Mouse (Mus musculus) kidney, embryonic 16.5 days (tissue): ENCODE results near the gene Mtcp1. TPM values are rescaled to one million over a fixed set of nuclear protein-coding genes. Genes with fewer than 3 reads are reported as not detected.

Experiments
- ATAC-seq: fragments of 200-750 bp; cut with Nextera tagmentation; 2 replicates; pipeline ENCODE4 v1.8.0; 2017; ENCODE audit warnings: moderate TSS enrichment; ENCODE audit not compliant: low FRiP score, low TSS enrichment
- H3K27ac ChIP-seq: fragments of 300-500 bp; sonication (generic); 2 replicates; pipeline ENCODE4 v1.5.1; 2014; ENCODE audit warnings: low read length
- H3K27me3 ChIP-seq: fragments of 300-500 bp; sonication (generic); 2 replicates; pipeline ENCODE4 v1.6.1; 2014; ENCODE audit warnings: low read length, control low read depth, mixed read lengths; ENCODE audit not compliant: insufficient read depth
- H3K36me3 ChIP-seq: fragments of 300-500 bp; sonication (generic); 2 replicates; pipeline ENCODE4 v1.6.1; 2014; ENCODE audit warnings: low read length, control low read depth, mixed read lengths; ENCODE audit not compliant: insufficient read depth
- H3K4me1 ChIP-seq: fragments of 300-500 bp; sonication (generic); 2 replicates; pipeline ENCODE4 v1.6.1; 2014; ENCODE audit warnings: low read length, control low read depth, mixed read lengths; ENCODE audit not compliant: insufficient read depth
- H3K4me2 ChIP-seq: fragments of 300-500 bp; sonication (generic); replicated peaks from 2 replicates; pipeline ENCODE4 v1.6.1; 2014; ENCODE audit warnings: low read depth, low read length
- H3K4me3 ChIP-seq: fragments of 300-500 bp; sonication (generic); 2 replicates; pipeline ENCODE4 v1.5.1; 2014; ENCODE audit warnings: mild to moderate bottlenecking, low read length
- H3K9ac ChIP-seq: fragments of 300-500 bp; sonication (generic); replicated peaks from 2 replicates; pipeline ENCODE4 v1.6.1; 2014; ENCODE audit warnings: low read length
- H3K9me3 ChIP-seq: fragments of 300-500 bp; sonication (generic); 2 replicates; pipeline ENCODE4 v1.6.1; 2016; ENCODE audit warnings: low read length, control low read depth
- WGBS: fragments of 180-500 bp; shearing (Covaris S2); extraction: QIAGEN DNeasy Blood & Tissue Kit; methylation state at CpG from one replicate; pipeline ENCODE4 v1.1.7; 2014; 5-methylcytosine and 5-hydroxymethylcytosine counted together
- polyA plus RNA-seq: library from polyadenylated mRNA; unstranded; fragments of >200 nt; fragmentation: Nextera tagmentation; extraction: Ambion mirVana; gene quantifications from 2 replicates; pipeline ENCODE4 v1.2.1, GENCODE M21; 2015

Gene Mtcp1
- 9.3 and 11.9 TPM in 2 replicates for polyA plus RNA-seq

DNA sequence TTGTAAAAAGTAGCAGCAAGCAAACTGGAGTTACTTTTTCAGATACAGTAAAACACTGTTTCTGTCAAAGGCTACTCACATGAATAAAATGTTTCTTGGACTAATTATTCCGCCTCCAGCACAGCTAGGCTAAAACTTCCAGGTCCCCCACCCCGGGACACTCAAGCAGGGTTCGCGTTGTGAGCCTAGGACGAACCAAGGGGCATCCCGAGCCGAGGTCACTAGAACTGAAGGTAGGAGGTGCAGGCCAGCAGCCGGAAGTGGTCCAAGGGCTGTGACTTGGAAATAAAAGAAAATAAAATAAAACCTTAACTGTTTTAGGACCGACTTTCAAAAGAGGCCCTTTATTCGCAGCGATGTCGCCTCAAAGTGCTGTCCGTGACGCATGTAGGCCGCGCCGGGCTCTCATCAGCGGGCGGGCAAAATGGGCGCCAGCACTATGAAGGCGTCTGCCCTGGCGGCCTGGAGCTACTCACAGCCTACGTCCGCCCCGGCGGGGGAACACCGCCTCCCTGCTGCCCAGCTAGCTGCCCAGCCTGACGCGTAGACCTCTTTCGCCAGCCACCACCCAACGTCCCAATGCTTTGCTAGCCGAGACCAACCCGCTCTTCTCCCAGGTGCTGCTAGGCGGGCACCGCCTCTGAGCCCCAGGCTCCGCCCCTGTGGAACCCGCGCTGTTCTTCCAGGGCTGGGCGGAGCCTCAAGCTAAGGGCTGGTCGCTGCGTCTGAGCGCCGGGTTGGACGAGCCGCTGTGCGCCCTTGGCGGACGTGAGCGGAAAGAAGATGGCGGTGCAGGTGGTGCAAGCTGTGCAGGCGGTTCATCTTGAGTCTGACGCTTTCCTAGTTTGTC is at the start of gene Mtcp1, which contains the start of the genes Cmc4 and Brcc3:
Mtcp1 (minus strand) TSS at position 653 of the 850 bp plus-strand sequence.
Cmc4 (minus strand) TSS at position 649 of the 850 bp plus-strand sequence.
Brcc3 (plus strand) TSS at position 693 of the 850 bp plus-strand sequence.
- WGBS, result 19% methylated on average over 52 of the region's 52 CpGs
- H3K27ac ChIP-seq, result peak within 1 kb of the TSS; percentile 93
- no peaks in the 10 kb centered on the region for H3K27me3 ChIP-seq
- H3K4me3 ChIP-seq, result peak within 1 kb of the TSS; percentile 62
- H3K9me3 ChIP-seq, result no peaks in the 10 kb centered on the region
- peak within 1 kb of the TSS; percentile 73 for H3K9ac ChIP-seq
- no peaks in the 10 kb centered on the region for H3K4me1 ChIP-seq
- peak within 1 kb of the TSS; percentile 53 for H3K4me2 ChIP-seq
- no peaks in the 10 kb centered on the region for H3K36me3 ChIP-seq
- ATAC-seq, result peak; percentile 100

DNA sequence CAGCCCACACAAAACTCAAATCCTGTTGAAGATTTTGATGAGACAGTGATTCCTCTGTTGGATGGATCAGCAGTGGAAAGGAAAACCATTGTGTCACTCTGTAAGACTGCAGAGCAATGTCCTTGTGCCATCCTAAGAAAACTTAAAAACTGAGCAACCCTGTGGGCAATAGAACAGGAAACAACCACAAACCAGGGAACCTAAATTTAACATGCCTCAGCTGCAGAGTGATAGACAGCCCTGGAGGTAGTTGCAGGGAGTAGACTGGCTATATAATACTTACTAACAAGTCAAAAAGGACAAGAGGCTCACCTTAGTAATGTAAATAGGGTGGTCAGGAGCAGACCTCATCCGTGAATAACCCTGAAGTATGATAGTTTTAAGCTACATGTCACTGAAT is 38.2 kb upstream of the Mtcp1 start:
- H3K4me3 ChIP-seq, result no peak overlapping the region
- no peak for ATAC-seq
- no peaks in the 10 kb centered on the region for H3K4me1 ChIP-seq
- H3K9ac ChIP-seq, result no peak overlapping the region
- peaks cover 42% of the 10 kb centered on the region for H3K36me3 ChIP-seq
- no peak overlapping the region for H3K27ac ChIP-seq
- WGBS, result 74% methylated on average over 1 of the region's 1 CpGs
- 0 out of 2 replicates have a peak, but pooled peaks cover 2% of the 10 kb centered on the region for H3K9me3 ChIP-seq
- H3K4me2 ChIP-seq, result no peak overlapping the region
- H3K27me3 ChIP-seq, result no peaks in the 10 kb centered on the region

DNA sequence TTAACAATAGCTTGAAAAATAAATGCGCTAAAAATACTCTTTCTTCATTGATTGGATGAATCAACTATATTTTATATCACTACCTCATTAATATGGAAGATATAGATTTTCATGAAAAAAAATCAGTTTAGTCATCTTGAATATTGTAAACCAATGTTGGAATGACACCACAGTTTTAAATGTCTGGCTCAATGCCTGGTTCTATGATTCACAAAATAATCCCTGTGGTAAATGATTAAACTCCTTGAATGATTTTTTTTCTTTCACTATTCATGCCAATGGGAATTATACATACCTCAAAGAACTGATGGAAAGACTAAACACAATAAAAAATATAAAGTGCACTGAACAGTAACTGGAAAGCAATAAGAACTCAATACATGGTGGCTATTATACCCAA is 6.7 kb downstream of the Mtcp1 start:
- H3K27me3 ChIP-seq, result no peaks in the 10 kb centered on the region
- H3K27ac ChIP-seq, result no peak overlapping the region
- H3K4me3 ChIP-seq, result no peak overlapping the region
- no peaks in the 10 kb centered on the region for H3K4me1 ChIP-seq
- no peaks in the 10 kb centered on the region for H3K36me3 ChIP-seq
- no peak overlapping the region for H3K9ac ChIP-seq
- no peak for ATAC-seq
- 74% methylated on average over 1 of the region's 1 CpGs for WGBS
- H3K4me2 ChIP-seq, result no peak overlapping the region
- H3K9me3 ChIP-seq, result no peaks in the 10 kb centered on the region

DNA sequence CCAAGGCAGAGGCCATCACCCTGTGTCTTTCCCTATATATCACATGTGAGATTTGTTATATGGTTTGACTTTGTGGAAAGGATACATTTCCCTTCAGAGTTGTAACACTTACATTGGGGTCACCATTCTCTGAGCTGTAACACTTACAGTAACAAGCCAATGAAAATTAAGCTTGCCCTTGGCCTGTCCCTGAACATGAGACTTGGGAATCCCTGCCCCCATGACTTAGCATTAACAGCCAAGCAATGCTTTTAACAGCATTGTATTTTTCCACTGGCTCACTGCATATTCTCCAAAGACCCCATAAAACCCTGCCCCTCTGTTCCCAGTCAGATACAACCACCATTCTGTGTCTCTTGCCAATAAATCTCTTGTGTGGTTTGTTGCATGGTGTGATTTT is 13.0 kb downstream of the Mtcp1 start:
- Histone ChIP-seq H3K9ac (no peak overlapping the region), H3K9me3 (no peaks in the 10 kb centered on the region), H3K27ac (no peak overlapping the region), H3K36me3 (0 out of 2 replicates have a peak, but pooled peaks cover 6% of the 10 kb centered on the region), H3K4me1 (no peaks in the 10 kb centered on the region), H3K4me3 (no peak overlapping the region), H3K27me3 (no peaks in the 10 kb centered on the region), H3K4me2 (no peak overlapping the region)
- no peak for ATAC-seq

DNA sequence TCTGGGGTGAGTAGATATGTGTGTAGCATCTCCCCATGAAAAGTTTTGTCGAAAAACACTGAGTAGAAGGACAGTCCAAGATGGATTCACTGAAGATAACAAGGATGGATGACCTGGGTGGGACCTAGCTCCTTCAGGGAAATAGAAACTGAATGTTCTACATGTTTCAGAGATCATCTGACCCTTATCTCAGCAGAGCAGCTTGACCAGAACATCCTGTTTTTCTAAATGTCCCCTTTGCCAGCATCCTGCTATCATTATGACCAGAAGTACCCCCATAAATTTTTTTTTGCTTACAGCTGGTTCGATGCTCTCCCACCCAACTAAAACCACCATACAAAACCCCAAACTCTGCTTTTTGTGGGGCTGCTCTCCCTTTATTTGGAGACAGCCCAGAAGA is 13.7 kb downstream of the Mtcp1 start:
- H3K9me3 ChIP-seq, result no peaks in the 10 kb centered on the region
- no peak overlapping the region for H3K9ac ChIP-seq
- no peak for ATAC-seq
- no peak overlapping the region for H3K4me3 ChIP-seq
- H3K36me3 ChIP-seq, result 0 out of 2 replicates have a peak, but pooled peaks cover 6% of the 10 kb centered on the region
- H3K4me1 ChIP-seq, result no peaks in the 10 kb centered on the region
- H3K27ac ChIP-seq, result no peak overlapping the region
- no peaks in the 10 kb centered on the region for H3K27me3 ChIP-seq
- no peak overlapping the region for H3K4me2 ChIP-seq
- WGBS, result 75% methylated on average over 2 of the region's 2 CpGs

DNA sequence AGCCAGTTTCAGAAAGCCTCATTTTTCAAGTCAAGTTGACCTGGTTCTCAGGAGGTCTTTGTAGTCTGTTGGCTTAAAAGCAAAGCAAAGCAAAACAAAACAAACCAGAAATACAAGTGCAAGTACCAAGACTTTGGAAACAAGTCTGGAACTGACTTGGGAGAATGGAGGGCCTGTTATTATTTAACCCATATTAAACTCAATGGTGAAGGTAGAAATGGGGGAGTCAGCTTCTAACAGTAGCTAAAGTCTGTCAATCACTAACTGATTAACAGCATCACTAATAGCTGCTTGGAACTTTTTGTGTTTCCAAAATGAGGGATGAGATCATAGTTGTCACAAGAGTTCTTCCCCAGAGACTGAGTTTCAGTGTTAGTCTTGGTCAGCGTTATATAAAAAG is 16.9 kb downstream of the Mtcp1 start:
- Histone ChIP-seq H3K36me3 (0 out of 2 replicates have a peak, but pooled peaks cover 6% of the 10 kb centered on the region), H3K27me3 (no peaks in the 10 kb centered on the region), H3K4me3 (no peak overlapping the region), H3K9me3 (no peaks in the 10 kb centered on the region), H3K27ac (no peak overlapping the region), H3K4me1 (no peaks in the 10 kb centered on the region), H3K4me2 (no peak overlapping the region), H3K9ac (no peak overlapping the region)
- 69% methylated on average over 1 of the region's 1 CpGs for WGBS
- no peak for ATAC-seq

DNA sequence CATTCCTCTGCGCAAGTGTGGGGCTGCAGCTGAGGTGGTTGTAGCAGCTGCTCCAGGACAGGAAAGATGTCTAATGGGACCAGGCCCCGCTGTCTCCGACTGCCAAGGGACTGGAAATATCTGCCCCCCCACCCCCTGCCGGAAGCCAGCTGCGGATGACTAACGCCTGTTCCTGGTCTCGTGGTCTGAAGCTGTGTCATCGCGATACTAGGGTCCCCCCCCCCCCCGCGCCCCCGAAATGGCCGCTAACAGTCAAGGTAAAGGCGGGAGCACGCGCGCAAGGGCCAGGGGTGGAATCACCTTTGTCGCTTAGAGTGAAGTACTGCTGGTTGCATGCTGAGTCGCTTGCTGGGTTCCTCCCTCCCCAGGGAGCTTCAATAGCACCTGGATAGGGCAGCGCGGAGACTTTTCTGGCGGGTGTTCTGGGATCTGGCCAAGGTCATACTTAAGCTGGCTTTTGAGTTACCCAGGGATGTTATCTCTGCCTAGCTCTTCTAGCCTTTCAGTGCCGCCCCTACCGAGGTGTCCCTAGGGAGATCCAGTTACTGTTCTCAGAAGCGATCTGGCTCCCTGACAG is 34.1 kb downstream of the Mtcp1 start, which contains the start of the genes Fundc2 and F8:
Fundc2 (plus strand) TSS at position 205 of the 577 bp plus-strand sequence.
F8 (minus strand) TSS at position 421 of the 577 bp plus-strand sequence.
- peak within 1 kb of the TSS; percentile 82 for H3K9ac ChIP-seq
- peak; percentile 96 for ATAC-seq
- 15% methylated on average over 20 of the region's 25 CpGs for WGBS

DNA sequence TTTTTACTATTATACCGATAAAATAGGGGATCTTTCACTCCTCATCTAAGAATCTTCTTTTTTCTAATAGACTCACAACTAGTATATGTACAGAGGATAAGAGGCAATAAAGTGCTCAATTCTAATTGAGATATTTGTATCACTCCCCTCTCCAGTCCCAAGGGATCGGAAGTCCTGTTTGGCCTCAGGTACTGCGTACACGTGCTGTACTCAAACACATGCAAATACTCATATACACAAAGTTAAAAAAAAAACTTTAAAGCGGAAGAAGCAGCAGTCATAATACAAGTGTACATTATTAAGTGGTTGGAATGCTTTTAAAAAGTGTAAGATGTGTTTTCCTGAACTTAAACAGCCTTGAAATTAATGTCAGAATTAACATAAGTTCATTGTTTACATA is 34.7 kb downstream of the Mtcp1 start:
- Histone ChIP-seq H3K27ac (no peak overlapping the region), H3K36me3 (no peaks in the 10 kb centered on the region), H3K4me1 (no peaks in the 10 kb centered on the region), H3K27me3 (no peaks in the 10 kb centered on the region), H3K4me3 (peak overlapping the region; percentile 59), H3K9ac (peak overlapping the region; percentile 82; the same call in 1 of the 2 replicates), H3K4me2 (peak overlapping the region; percentile 49), H3K9me3 (no peaks in the 10 kb centered on the region)
- 70% methylated on average over 5 of the region's 5 CpGs for WGBS
- ATAC-seq, result peak; percentile 31; the same call in 1 of the 2 replicates

More for the DNA sequence above, 34.1 kb downstream of the Mtcp1 start, which contains the start of the genes Fundc2 and F8:
- Histone ChIP-seq H3K4me1 (no peaks in the 10 kb centered on the region), H3K4me2 (peak within 1 kb of the TSS; percentile 49), H3K27ac (peak within 1 kb of the TSS; percentile 78), H3K36me3 (no peaks in the 10 kb centered on the region), H3K9me3 (no peaks in the 10 kb centered on the region), H3K27me3 (no peaks in the 10 kb centered on the region), H3K4me3 (peak within 1 kb of the TSS; percentile 59)

DNA sequence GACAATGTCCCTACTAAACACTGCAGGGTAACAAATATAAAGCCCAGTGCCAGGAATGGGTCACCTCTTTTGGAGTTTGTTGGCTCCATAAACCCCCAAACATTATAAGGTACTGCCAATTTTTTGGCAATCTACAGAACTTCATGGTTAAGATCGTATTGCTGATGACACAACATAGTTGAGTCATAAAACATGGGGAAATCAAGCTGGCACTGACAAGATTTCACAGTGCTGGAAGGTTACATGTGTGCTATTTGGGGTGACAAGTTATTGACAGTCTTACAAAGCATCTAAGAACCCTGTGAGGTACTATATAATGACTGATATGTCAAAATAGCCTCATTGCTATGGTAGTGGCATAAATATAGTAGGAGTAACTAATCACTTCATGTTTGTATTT is 35.2 kb downstream of the Mtcp1 start:
- no peak overlapping the region for H3K9ac ChIP-seq
- H3K27ac ChIP-seq, result no peak overlapping the region
- no peak overlapping the region for H3K4me3 ChIP-seq
- H3K4me2 ChIP-seq, result 0 out of 2 replicates have a peak overlapping the region, but pooled peaks have one; percentile 49
- H3K27me3 ChIP-seq, result no peaks in the 10 kb centered on the region
- no peaks in the 10 kb centered on the region for H3K36me3 ChIP-seq
- WGBS, result 79% methylated on average over 1 of the region's 1 CpGs
- no peaks in the 10 kb centered on the region for H3K9me3 ChIP-seq
- ATAC-seq, result no peak
- no peaks in the 10 kb centered on the region for H3K4me1 ChIP-seq
